Mouse (Mus musculus) liver, embryonic 11.5 days (tissue): Measurements from ENCODE around the gene Frmd4a. TPM values are rescaled to one million over a fixed set of nuclear protein-coding genes. Genes with fewer than 3 reads are reported as not detected.
"Not testable (repeated sequence)": the region's sequence is repeated elsewhere in the genome, so short reads cannot be mapped to it uniquely, and the experiment has no call there.

Source experiments
- ATAC-seq: fragments of 200-750 bp; cut with Nextera tagmentation; replicated peaks from 2 replicates; pipeline ENCODE4 v1.8.0; 2017; ENCODE audit warnings: moderate number of reproducible peaks, mild to moderate bottlenecking, moderate TSS enrichment, moderate library complexity; ENCODE audit not compliant: low FRiP score
- DNase-seq: peaks from one replicate; pipeline ENCODE4 v3.0.0-alpha.2; 2017; ENCODE audit warnings: low spot score
- H3K27ac ChIP-seq: fragments of 300-500 bp; sonication (generic); 2 replicates; pipeline ENCODE4 v1.5.1; 2014; ENCODE audit warnings: mild to moderate bottlenecking, low read depth, low read length, control low read depth
- H3K27me3 ChIP-seq: fragments of 300-500 bp; sonication (generic); replicated peaks from 2 replicates; pipeline ENCODE4 v1.6.1; 2014; ENCODE audit warnings: low read length, mixed read lengths; ENCODE audit not compliant: control insufficient read depth, insufficient read depth
- H3K36me3 ChIP-seq: fragments of 300-500 bp; sonication (generic); 2 replicates; pipeline ENCODE4 v1.6.1; 2014; ENCODE audit warnings: mild to moderate bottlenecking, low read length, moderate library complexity, mixed read lengths; ENCODE audit not compliant: control insufficient read depth, insufficient read depth
- H3K4me1 ChIP-seq: fragments of 300-500 bp; sonication (generic); replicated peaks from 2 replicates; pipeline ENCODE4 v1.6.1; 2014; ENCODE audit warnings: low read length, mixed read lengths; ENCODE audit not compliant: control insufficient read depth, insufficient read depth
- H3K4me2 ChIP-seq: fragments of 300-500 bp; sonication (generic); 2 replicates; pipeline ENCODE4 v1.6.1; 2014; ENCODE audit warnings: mild to moderate bottlenecking, control low read depth, moderate library complexity
- H3K4me3 ChIP-seq: fragments of 300-500 bp; sonication (generic); 2 replicates; pipeline ENCODE4 v1.5.1; 2014; ENCODE audit warnings: low read depth, low read length, control low read depth
- H3K9ac ChIP-seq: fragments of 300-500 bp; sonication (generic); 2 replicates; pipeline ENCODE4 v1.6.1; 2014; ENCODE audit warnings: low read depth, low read length, control low read depth
- H3K9me3 ChIP-seq: fragments of 300-500 bp; sonication (generic); 2 replicates; pipeline ENCODE4 v1.6.1; 2016; ENCODE audit warnings: low read length, inconsistent platforms, mixed read lengths; ENCODE audit not compliant: control insufficient read depth
- WGBS: fragments of 180-500 bp; shearing (Covaris S2); extraction: QIAGEN DNeasy Blood & Tissue Kit; methylation state at CpG from one replicate; pipeline ENCODE4 v1.1.7; 2014; 5-methylcytosine and 5-hydroxymethylcytosine counted together
- polyA plus RNA-seq: library from polyadenylated mRNA; unstranded; fragments of >200 nt; fragmentation: Nextera tagmentation; extraction: Ambion mirVana; gene quantifications from 2 replicates; pipeline ENCODE4 v1.2.1, GENCODE M21; 2014

Gene Frmd4a
- polyA plus RNA-seq, 1 experiment from 2014 or later, result 18.6 TPM

- H3K4me2 ChIP-seq, result no peak overlapping the region
- no peaks in the 10 kb centered on the region for H3K9me3 ChIP-seq
- no peak overlapping the region for H3K9ac ChIP-seq
- H3K4me1 ChIP-seq, result no peaks in the 10 kb centered on the region
- peaks cover 54% of the 10 kb centered on the region for H3K36me3 ChIP-seq
- ATAC-seq (no peak), DNase-seq (no peak)
- no peak overlapping the region for H3K27ac ChIP-seq
- no peaks in the 10 kb centered on the region for H3K27me3 ChIP-seq
- H3K4me3 ChIP-seq, result no peak overlapping the region
- WGBS, result 87% methylated on average over 3 of the region's 3 CpGs
Observed at GRCm38 (mm10) chr2:4608253-4608652, 590.7 kb downstream of the Frmd4a start.

DNA sequence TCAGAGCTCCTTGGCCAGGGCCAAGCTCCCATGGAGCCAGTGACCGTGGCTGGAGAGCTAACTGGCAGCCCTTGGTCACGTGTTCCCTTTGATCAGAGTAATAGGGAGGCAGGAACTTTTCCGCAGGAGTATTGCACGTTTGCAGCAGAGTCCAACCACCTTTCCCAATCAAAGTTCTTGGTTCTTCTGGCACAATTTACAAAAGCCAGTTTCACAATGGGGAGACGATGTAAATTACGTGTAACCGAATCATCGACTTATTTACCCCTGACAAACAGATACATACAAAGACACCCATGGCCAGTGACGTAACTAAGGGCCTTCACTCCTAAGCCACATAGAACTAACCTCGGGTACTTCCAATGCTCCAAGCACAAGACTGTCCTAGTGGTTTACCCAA lies 591.9 kb downstream of the Frmd4a start:
- no peak for ATAC-seq
- peaks cover 46% of the 10 kb centered on the region for H3K36me3 ChIP-seq

DNA sequence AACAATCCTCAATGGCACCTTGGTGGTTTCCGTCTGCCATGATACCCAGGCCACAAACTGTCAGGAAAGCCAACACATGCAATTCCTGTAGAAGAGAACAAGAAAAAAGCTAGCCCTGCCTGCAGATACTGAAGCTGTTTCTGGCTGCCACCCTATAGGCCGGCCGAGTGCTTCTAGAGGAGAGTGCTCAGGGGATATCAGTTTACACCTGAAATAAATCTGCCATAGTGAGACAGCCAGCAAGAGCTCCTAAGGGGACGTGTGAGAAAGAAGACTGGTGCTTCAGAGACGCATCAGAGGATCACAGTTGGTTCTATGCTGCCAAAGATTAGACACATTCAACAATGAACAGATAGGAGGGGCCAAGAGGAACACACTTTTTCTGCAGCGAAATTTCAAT lies 593.8 kb downstream of the Frmd4a start:
- Histone ChIP-seq H3K27me3 (no peaks in the 10 kb centered on the region), H3K4me2 (no peak overlapping the region), H3K4me3 (no peak overlapping the region), H3K27ac (no peak overlapping the region), H3K36me3 (peaks cover 38% of the 10 kb centered on the region), H3K4me1 (no peaks in the 10 kb centered on the region), H3K9ac (no peak overlapping the region), H3K9me3 (no peaks in the 10 kb centered on the region)
- WGBS, result 78% methylated on average over 6 of the region's 6 CpGs
- DNase-seq (no peak), ATAC-seq (no peak)

More for the DNA sequence above, 591.9 kb downstream of the Frmd4a start:
- H3K9ac ChIP-seq, result no peak overlapping the region
- WGBS, result 84% methylated on average over 10 of the region's 10 CpGs
- DNase-seq, result no peak
- H3K27me3 ChIP-seq, result no peaks in the 10 kb centered on the region
- H3K4me3 ChIP-seq, result no peak overlapping the region
- H3K4me2 ChIP-seq, result no peak overlapping the region
- H3K4me1 ChIP-seq, result no peaks in the 10 kb centered on the region
- no peak overlapping the region for H3K27ac ChIP-seq
- no peaks in the 10 kb centered on the region for H3K9me3 ChIP-seq

GRCm38 (mm10) chr2:4611704-4612103 lies 594.2 kb downstream of the Frmd4a start:
- H3K36me3 ChIP-seq, result peaks cover 36% of the 10 kb centered on the region
- no peaks in the 10 kb centered on the region for H3K27me3 ChIP-seq
- ATAC-seq (no peak), DNase-seq (no peak)
- no peak overlapping the region for H3K4me2 ChIP-seq
- no peaks in the 10 kb centered on the region for H3K4me1 ChIP-seq
- 87% methylated on average over 10 of the region's 10 CpGs for WGBS
- H3K4me3 ChIP-seq, result no peak overlapping the region
- H3K27ac ChIP-seq, result no peak overlapping the region
- no peak overlapping the region for H3K9ac ChIP-seq
- H3K9me3 ChIP-seq, result no peaks in the 10 kb centered on the region

GRCm38 (mm10) chr2:4614276-4614929 lies 596.9 kb downstream of the Frmd4a start:
- WGBS, result 72% methylated on average over 6 of the region's 6 CpGs
- H3K4me2 ChIP-seq, ATAC-seq, H3K9me3 ChIP-seq, H3K4me1 ChIP-seq, H3K27ac ChIP-seq, DNase-seq, H3K9ac ChIP-seq, H3K4me3 ChIP-seq, H3K27me3 ChIP-seq: not testable (repeated sequence)
- H3K36me3 ChIP-seq, result peaks cover 20% of the 10 kb centered on the region

GRCm38 (mm10) chr2:4615014-4615546 lies 597.6 kb downstream of the Frmd4a start:
- no peak for ATAC-seq
- Histone ChIP-seq H3K27ac (no peak overlapping the region), H3K9me3 (no peaks in the 10 kb centered on the region), H3K4me3 (no peak overlapping the region), H3K9ac (no peak overlapping the region), H3K36me3 (peaks cover 20% of the 10 kb centered on the region), H3K27me3 (no peaks in the 10 kb centered on the region), H3K4me1 (no peaks in the 10 kb centered on the region), H3K4me2 (no peak overlapping the region)
- no peak for DNase-seq
- 84% methylated on average over 2 of the region's 2 CpGs for WGBS

GRCm38 (mm10) chr2:4616995-4617394 lies 599.5 kb downstream of the Frmd4a start:
- WGBS, result 89% methylated on average over 4 of the region's 4 CpGs
- Histone ChIP-seq H3K4me1 (no peaks in the 10 kb centered on the region), H3K4me3 (no peak overlapping the region), H3K27ac (no peak overlapping the region), H3K36me3 (peaks cover 8% of the 10 kb centered on the region), H3K9me3 (no peaks in the 10 kb centered on the region), H3K27me3 (no peaks in the 10 kb centered on the region), H3K4me2 (no peak overlapping the region), H3K9ac (no peak overlapping the region)
- DNase-seq, result no peak
- ATAC-seq, result no peak

DNA sequence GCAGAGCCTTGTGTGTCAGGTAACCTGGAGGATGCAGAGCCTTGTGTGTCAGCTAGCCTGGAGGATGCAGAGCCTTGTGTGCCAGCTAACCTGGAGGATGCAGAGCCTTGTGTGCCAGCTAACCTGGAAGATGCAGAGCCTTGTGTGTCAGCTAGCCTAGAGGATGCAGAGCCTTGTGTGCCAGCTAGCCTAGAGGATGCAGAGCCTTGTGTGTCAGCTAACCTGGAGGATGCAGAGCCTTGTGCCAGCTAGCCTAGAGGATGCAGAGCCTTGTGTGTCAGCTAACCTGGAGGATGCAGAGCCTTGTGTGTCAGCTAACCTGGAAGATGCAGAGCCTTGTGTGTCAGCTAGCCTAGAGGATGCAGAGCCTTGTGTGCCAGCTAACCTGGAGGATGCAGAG lies 601.6 kb downstream of the Frmd4a start:
- H3K27ac ChIP-seq, H3K4me3 ChIP-seq, H3K36me3 ChIP-seq, H3K9me3 ChIP-seq, H3K4me1 ChIP-seq, ATAC-seq, H3K27me3 ChIP-seq, H3K4me2 ChIP-seq, DNase-seq, H3K9ac ChIP-seq: not testable (repeated sequence)

DNA sequence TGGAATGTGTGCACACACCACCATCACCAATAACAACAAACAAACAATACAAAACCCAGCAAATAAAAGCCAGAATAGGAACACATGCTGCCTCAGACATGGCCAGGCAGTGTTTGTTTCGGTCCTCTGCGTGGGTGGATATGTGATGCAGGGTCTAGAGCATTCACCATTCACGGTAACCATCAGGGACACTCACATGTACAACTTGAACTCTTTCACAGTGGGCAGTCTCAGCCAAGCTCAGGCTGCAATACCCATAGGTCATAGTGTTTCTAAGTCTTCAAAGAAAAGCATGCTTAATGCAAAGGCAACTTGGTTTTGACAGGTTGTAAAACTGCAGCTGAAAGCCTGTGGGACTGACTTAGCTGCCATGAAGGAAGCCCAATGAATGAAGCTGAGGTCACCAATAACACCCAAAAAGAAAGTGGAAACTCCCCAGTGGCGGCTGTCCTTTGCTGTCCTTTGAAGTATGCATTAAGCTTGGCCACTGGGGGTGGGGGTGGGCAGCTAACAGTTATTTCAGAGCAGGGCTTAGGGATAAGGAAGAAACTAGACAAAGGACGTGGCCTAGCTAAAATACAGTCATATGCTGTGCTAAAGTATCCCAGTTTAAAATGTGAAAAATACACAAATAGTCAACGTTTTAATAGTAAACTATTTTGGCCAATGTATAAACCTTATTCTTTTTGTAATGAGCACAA lies 602.5 kb downstream of the Frmd4a start:
- Histone ChIP-seq H3K36me3 (peaks cover 4% of the 10 kb centered on the region), H3K4me1 (no peaks in the 10 kb centered on the region), H3K9ac (no peak overlapping the region), H3K9me3 (no peaks in the 10 kb centered on the region), H3K4me2 (no peak overlapping the region), H3K27ac (no peak overlapping the region), H3K27me3 (no peaks in the 10 kb centered on the region), H3K4me3 (no peak overlapping the region)
- ATAC-seq (no peak), DNase-seq (no peak)
- 65% methylated on average over 6 of the region's 6 CpGs for WGBS
